21 mouse cellular contexts compared by ENCODE assay signal in genomic region chr5:117146165-117146564, GRCm38 (mm10). TPM values are rescaled to one million over a fixed set of nuclear protein-coding genes. Genes with fewer than 3 reads are reported as not detected.
A peak's percentile ranks its signal among the peaks of the same experiment; 100 is the strongest.
DNase-seq lines count a peak whose midpoint lies in the region; ATAC-seq and TF ChIP-seq lines count a peak whose summit lies in the region.
"Had no signal": no experiment of that assay in that cellular context is flagged by ENCODE, and none has a peak within 500 bp of the region (broad histone marks: within the 10 kb centered on the region; RNA-seq: fewer than 3 reads in every experiment).

No protein-coding gene starts in this region.

- peaks cover 12% of the 10 kb centered on the region; the same call in 1 of the 2 replicates for H3K36me3 ChIP-seq in macrophage (ENCODE audit: inconsistent target)
- H3K36me3 ChIP-seq in forebrain, embryonic 13.5 days (ENCODE audit: poor library complexity, severe bottlenecking) = no peaks in the 10 kb centered on the region
- no peaks in the 10 kb centered on the region for H3K36me3 ChIP-seq in midbrain, embryonic 13.5 days
- H3K36me3 ChIP-seq: embryonic facial prominence, embryonic 10.5 days had no signal

- no peak overlapping the region for H3K9ac ChIP-seq in forebrain, embryonic 13.5 days
- no peak overlapping the region for H3K9ac ChIP-seq in midbrain, embryonic 13.5 days (replicated peaks)
- H3K9ac ChIP-seq: hindbrain, embryonic 14.5 days had no signal

- H3K27me3 ChIP-seq in forebrain, embryonic 13.5 days = no peaks in the 10 kb centered on the region
- H3K27me3 ChIP-seq in midbrain, embryonic 13.5 days = no peaks in the 10 kb centered on the region

- H3K4me3 ChIP-seq in bone marrow macrophage, adult 2 months (ENCODE audit: insufficient read depth, low read length) = no peak overlapping the region
- H3K4me3 ChIP-seq in macrophage (ENCODE audit: inconsistent target) = no peak overlapping the region
- H3K4me3 ChIP-seq in forebrain, embryonic 13.5 days = no peak overlapping the region
- no peak overlapping the region for H3K4me3 ChIP-seq in midbrain, embryonic 13.5 days (replicated peaks)
- H3K4me3 ChIP-seq: embryonic facial prominence, embryonic 10.5 days; gastrocnemius, adult 2 months; heart, embryonic 10.5 days; hindbrain, embryonic 10.5 days had no signal

- no peak overlapping the region for H3K4me2 ChIP-seq in forebrain, embryonic 13.5 days
- H3K4me2 ChIP-seq in midbrain, embryonic 13.5 days (replicated peaks) = no peak overlapping the region
- H3K4me2 ChIP-seq: hindbrain, embryonic 14.5 days had no signal

- H3K9me3 ChIP-seq in forebrain, embryonic 13.5 days (replicated peaks) = peaks cover 5% of the 10 kb centered on the region; the same call in 1 of the 2 replicates
- H3K9me3 ChIP-seq in midbrain, embryonic 13.5 days = peaks cover 4% of the 10 kb centered on the region
- H3K9me3 ChIP-seq: heart, embryonic 10.5 days had no signal

- peaks cover 97% of the 10 kb centered on the region for H3K79me2 ChIP-seq in macrophage (ENCODE audit: inconsistent target)

- no peak for TF ChIP-seq POLR2A in bone marrow macrophage, adult 2 months (IDR thresholded peaks at IDR 0.05; ENCODE audit: borderline replicate concordance, low read depth, low read length)

- H3K27ac ChIP-seq in bone marrow macrophage, adult 2 months (ENCODE audit: insufficient read depth, low read depth, low read length) = peak overlapping the region; percentile 96
- peak overlapping the region; percentile 92 for H3K27ac ChIP-seq in macrophage
- H3K27ac ChIP-seq in forebrain, embryonic 13.5 days = no peak overlapping the region
- no peak overlapping the region for H3K27ac ChIP-seq in midbrain, embryonic 13.5 days
- H3K27ac ChIP-seq: embryonic facial prominence, embryonic 10.5 days; heart, embryonic 10.5 days; hindbrain, embryonic 10.5 days; hindbrain, embryonic 14.5 days had no signal

- ATAC-seq in forebrain, embryonic 13.5 days = no peak
- ATAC-seq in midbrain, embryonic 13.5 days = no peak
- ATAC-seq: forebrain, embryonic 14.5 days had no signal

- no peak for TF ChIP-seq CTCF in bone marrow macrophage, adult 2 months (IDR thresholded peaks at IDR 0.05; ENCODE audit: low read depth, low read length)

- H3K4me1 ChIP-seq in bone marrow macrophage, adult 2 months (ENCODE audit: control insufficient read depth, insufficient read depth, low read length) = peaks cover 61% of the 10 kb centered on the region
- no peaks in the 10 kb centered on the region for H3K4me1 ChIP-seq in forebrain, embryonic 13.5 days
- no peaks in the 10 kb centered on the region for H3K4me1 ChIP-seq in midbrain, embryonic 13.5 days (replicated peaks)
- H3K4me1 ChIP-seq: heart, embryonic 10.5 days had no signal

- peak; percentile 50 for DNase-seq in thymus, postnatal 0 days (ENCODE audit: low spot score)
- DNase-seq in thymus, postnatal 10 days (ENCODE audit: low spot score in 2 of 2) = no peak
- DNase-seq in 416B (ENCODE audit: low read depth) = peak; percentile 74
- no peak for DNase-seq in adrenal gland, postnatal 25 days
- DNase-seq: adrenal gland, adult 8-10 months; cerebellum, adult 18-20 months; cerebellum, adult 9-11 months; cerebellum, postnatal 36 days; gastrocnemius, adult 2 months; gastrocnemius, postnatal 25 days; heart, adult 18-20 months; heart, postnatal 10 days had no signal

RNA-seq across cellular contexts. Expression of gene Taok3, which starts 26.2 kb away (rescaled TPM):
- polyA plus RNA-seq in thymus, postnatal 0 days (2015; fragmentation: Nextera tagmentation; extraction: Ambion mirVana) = 68.1 and 71.1 TPM in 2 replicates
- polyA plus RNA-seq in bone marrow macrophage, adult 2 months (2012; ENCODE audit: insufficient read depth, insufficient read length, missing spikeins) = 110 and 112 TPM in 2 replicates
- total RNA-seq in macrophage (2018; cell fraction: chromatin; rRNA removed) = 100 to 1,000 TPM in 24 of 26 experiments, 10 to 100 TPM in 2; 88.3 to 515 (median 403) TPM
- 100 to 1,000 TPM in 23 of 26 experiments, 10 to 100 TPM in 3; 69.6 to 129 (median 112) TPM for total RNA-seq in macrophage (2018; cell fraction: cytosol; rRNA removed)
- 100 to 1,000 TPM in 24 of 26 experiments, 10 to 100 TPM in 2; 72.7 to 300 (median 200) TPM for total RNA-seq in macrophage (2018; cell fraction: nucleus; rRNA removed)
- polyA plus RNA-seq in macrophage (2018) = 77.8 to 173 TPM (median 90.5 TPM) in 3 replicates
- polyA plus RNA-seq in forebrain, embryonic 13.5 days (2015; fragmentation: Nextera tagmentation; extraction: Ambion mirVana) = 29.8 and 30.7 TPM in 2 replicates
- 43.7 TPM in 2 replicates for polyA plus RNA-seq in midbrain, embryonic 13.5 days (2015; fragmentation: Nextera tagmentation; extraction: Ambion mirVana)
- total RNA-seq in adrenal gland, postnatal 25 days (2021) = 35.0 and 51.8 TPM in 2 replicates

RNA-seq across cellular contexts. Expression of gene Suds3, which starts 30.3 kb away (rescaled TPM):
- 66.0 and 69.1 TPM in 2 replicates for polyA plus RNA-seq in thymus, postnatal 0 days (2015; fragmentation: Nextera tagmentation; extraction: Ambion mirVana)
- polyA plus RNA-seq in bone marrow macrophage, adult 2 months (2012; ENCODE audit: insufficient read depth, insufficient read length, missing spikeins) = 50.7 and 51.4 TPM in 2 replicates
- total RNA-seq in macrophage (2018; cell fraction: chromatin; rRNA removed) = 100 to 1,000 TPM in 1 of 26 experiments, 10 to 100 TPM in 25; 16.4 to 115 (median 53.8) TPM
- 10 to 100 TPM; 33.5 to 56.0 (median 44.2) TPM for total RNA-seq in macrophage (2018; cell fraction: cytosol; rRNA removed)
- total RNA-seq in macrophage (2018; cell fraction: nucleus; rRNA removed) = 10 to 100 TPM; 19.6 to 83.1 (median 39.0) TPM
- polyA plus RNA-seq in macrophage (2018) = 50.8 to 76.9 TPM (median 59.2 TPM) in 3 replicates
- polyA plus RNA-seq in forebrain, embryonic 13.5 days (2015; fragmentation: Nextera tagmentation; extraction: Ambion mirVana) = 79.0 and 83.5 TPM in 2 replicates
- 83.5 and 90.1 TPM in 2 replicates for polyA plus RNA-seq in midbrain, embryonic 13.5 days (2015; fragmentation: Nextera tagmentation; extraction: Ambion mirVana)
- total RNA-seq in adrenal gland, postnatal 25 days (2021) = 119 and 125 TPM in 2 replicates

Comparison
In these comparisons a context has a peak if more than half of its experiments do, and no peak if none do; other contexts are left out.
1. DNase-seq: peak in thymus, postnatal 0 days (single experiment) and 416B (single experiment); none in thymus, postnatal 10 days (0 of 2) and adrenal gland, postnatal 25 days (single experiment).
2. H3K27ac ChIP-seq: peak in bone marrow macrophage, adult 2 months (single experiment) and macrophage (single experiment); none in forebrain, embryonic 13.5 days (single experiment) and midbrain, embryonic 13.5 days (single experiment).